Mouse (Mus musculus) CH12.LX (cell line): ENCODE results near the gene Gm39566. TPM values are rescaled to one million over a fixed set of nuclear protein-coding genes. Genes with fewer than 3 reads are reported as not detected.

Experiments used
- DNase-seq: peaks from one replicate; pipeline ENCODE4 v3.0.0-alpha.2; 2013; ENCODE audit errors: extremely low read depth
- H3K27ac ChIP-seq: 2 replicates; pipeline ENCODE4 v1.5.1; 2012; ENCODE audit warnings: low read depth, mild to moderate bottlenecking, control low read depth, moderate library complexity; ENCODE audit not compliant: insufficient read depth
- H3K27me3 ChIP-seq: replicated peaks from 2 replicates; pipeline ENCODE3; 2012; ENCODE audit warnings: inconsistent platforms
- H3K36me3 ChIP-seq, 2 experiments: replicated peaks in 1 of 2; 2 replicates each; pipeline versions ENCODE3 to v1.6.1; 2012; ENCODE audit warnings: inconsistent platforms in 1 of 2, low read length in 1 of 2, mild to moderate bottlenecking in 1 of 2, mixed read lengths in 1 of 2, moderate library complexity in 1 of 2; ENCODE audit not compliant: control insufficient read depth in 1 of 2, insufficient read depth in 1 of 2
- H3K4me1 ChIP-seq, 2 experiments: 2 replicates each; pipeline ENCODE4 v1.6.1; 2012; ENCODE audit warnings: inconsistent platforms in 1 of 2, moderate library complexity in 1 of 2; ENCODE audit not compliant: insufficient read depth in 2 of 2, control insufficient read depth in 1 of 2
- H3K4me2 ChIP-seq: 2 replicates; pipeline ENCODE4 v1.6.1; 2012; ENCODE audit warnings: low read depth, mild to moderate bottlenecking, control low read depth; ENCODE audit not compliant: poor library complexity, insufficient read depth, severe bottlenecking
- H3K4me3 ChIP-seq, 3 experiments: fragments of 150-350 bp in 1 of 3; sonication (generic) in 1 of 3; replicated peaks in 1 of 3; 2 replicates each; pipeline versions ENCODE3 to v1.5.1; 2011 to 2012; ENCODE audit warnings: low read depth in 2 of 3, low read length in 2 of 3, mild to moderate bottlenecking in 2 of 3, moderate library complexity in 2 of 3, control low read depth in 1 of 3, improper control_type of control experiment in 1 of 3, inconsistent platforms in 1 of 3, mixed read lengths in 1 of 3; ENCODE audit not compliant: poor library complexity in 1 of 3
- H3K79me2 ChIP-seq: replicated peaks from 2 replicates; pipeline ENCODE4 v1.6.1; 2012; ENCODE audit warnings: mild to moderate bottlenecking, moderate library complexity; ENCODE audit not compliant: control insufficient read depth, poor library complexity, insufficient read depth, severe bottlenecking; ENCODE audit errors: extremely low read depth
- H3K9ac ChIP-seq: 2 replicates; pipeline ENCODE4 v1.6.1; 2012; ENCODE audit warnings: low read depth, mild to moderate bottlenecking, control low read depth, moderate library complexity; ENCODE audit not compliant: insufficient read depth
- H3K9me3 ChIP-seq: replicated peaks from 2 replicates; pipeline ENCODE3; 2012; ENCODE audit warnings: low read length, inconsistent platforms, mixed read lengths
- CHD2 ChIP-seq: IDR thresholded peaks from 2 replicates; pipeline ENCODE4 v1.6.1; 2011; ENCODE audit warnings: low read length, improper control_type of control experiment
- CTCF ChIP-seq, 2 experiments: IDR thresholded peaks in 1 of 2; conservative IDR thresholded peaks in 1 of 2; 2 replicates each; pipeline ENCODE4 v1.5.1; 2011 to 2012; ENCODE audit warnings: low read depth in 2 of 2, low read length in 2 of 2, improper control_type of control experiment in 1 of 2, inconsistent platforms in 1 of 2, mild to moderate bottlenecking in 1 of 2, moderate library complexity in 1 of 2
- E2F4 ChIP-seq: IDR thresholded peaks from 2 replicates; pipeline ENCODE4 v1.6.1; 2011; ENCODE audit warnings: low read depth, low read length, improper control_type of control experiment; ENCODE audit not compliant: insufficient replicate concordance
- ELF1 ChIP-seq: IDR thresholded peaks from 2 replicates; pipeline ENCODE4 v1.6.1; 2014; ENCODE audit warnings: low read depth, mild to moderate bottlenecking, inconsistent platforms, low read length, improper control_type of control experiment
- HCFC1 ChIP-seq: IDR thresholded peaks from 2 replicates; pipeline ENCODE4 v1.6.1; 2012; ENCODE audit warnings: low read depth, mild to moderate bottlenecking, inconsistent platforms, low read length, improper control_type of control experiment
- JUN ChIP-seq: IDR thresholded peaks from 2 replicates; pipeline ENCODE4 v1.6.1; 2011; ENCODE audit warnings: low read depth, mild to moderate bottlenecking, low read length, improper control_type of control experiment, moderate library complexity; ENCODE audit not compliant: insufficient read depth
- MAFK ChIP-seq: IDR thresholded peaks from 2 replicates; pipeline ENCODE4 v1.6.1; 2011; ENCODE audit warnings: low read length, improper control_type of control experiment; ENCODE audit not compliant: insufficient replicate concordance
- MAX ChIP-seq: IDR thresholded peaks from 2 replicates; pipeline ENCODE4 v1.6.1; 2011; ENCODE audit warnings: low read length, improper control_type of control experiment
- NRF1 ChIP-seq: IDR thresholded peaks from 2 replicates; pipeline ENCODE4 v1.6.1; 2014; ENCODE audit warnings: low read depth, mild to moderate bottlenecking, inconsistent platforms, low read length, improper control_type of control experiment, moderate library complexity
- POLR2AphosphoS2 ChIP-seq: IDR thresholded peaks from 2 replicates; pipeline ENCODE4 v1.6.1; 2011; ENCODE audit warnings: low read depth, low read length, improper control_type of control experiment
- RCOR1 ChIP-seq: conservative IDR thresholded peaks from 2 replicates; pipeline ENCODE4 v1.6.1; 2012; ENCODE audit warnings: low read depth, mild to moderate bottlenecking, inconsistent platforms, low read length, improper control_type of control experiment
- SMC3 ChIP-seq: IDR thresholded peaks from 2 replicates; pipeline ENCODE4 v1.6.1; 2011; ENCODE audit warnings: low read depth, low read length, improper control_type of control experiment
- TBP ChIP-seq: conservative IDR thresholded peaks from 2 replicates; pipeline ENCODE4 v1.6.1; 2011; ENCODE audit warnings: low read depth, low read length, improper control_type of control experiment
- USF2 ChIP-seq: conservative IDR thresholded peaks from 2 replicates; pipeline ENCODE4 v1.6.1; 2011; ENCODE audit warnings: low read depth, low read length, improper control_type of control experiment
- ZC3H11A ChIP-seq: IDR thresholded peaks from 2 replicates; pipeline ENCODE4 v1.6.1; 2012; ENCODE audit warnings: low read depth, mild to moderate bottlenecking, inconsistent platforms, low read length, improper control_type of control experiment
- ZKSCAN1 ChIP-seq: IDR thresholded peaks from 2 replicates; pipeline ENCODE4 v1.6.1; 2012; ENCODE audit warnings: low read depth, inconsistent platforms, low read length, improper control_type of control experiment, borderline replicate concordance
- dilution Hi-C: fragments of 300-500 bp; cut with MboI; formaldehyde crosslinking; loops from 2 replicates; pipeline ENCODE4 v1.14.3; 2020; ENCODE audit warnings: low sequenced_read_pairs; ENCODE audit not compliant: extremely low pct_unique_long_range_greater_than_20kb, extremely low pct_ligation_motif_present
- in situ Hi-C: fragments of 300-500 bp; cut with MboI; formaldehyde crosslinking; loops from 3 replicates; pipeline ENCODE4 v1.14.3; 2019; ENCODE audit warnings: low sequenced_read_pairs, low pct_ligation_motif_present, low pct_unique_long_range_greater_than_20kb, mixed read lengths
- polyA plus RNA-seq: library from polyadenylated mRNA; unstranded; fragments of >175 nt; gene quantifications from 2 replicates; pipeline ENCODE4 v1.2.1, GENCODE M21; 2012; ENCODE audit warnings: low read depth; ENCODE audit not compliant: insufficient read length
- total RNA-seq, 2 experiments: library from RNA; depleted of rRNA; stranded (reverse); fragments of 300-350 nt in 1 of 2; fragments of >200 nt in 1 of 2; gene quantifications; 2 replicates each; pipeline ENCODE4 v1.2.3; 2012 to 2014

Gene Gm39566
- total and polyA plus RNA-seq, 3 experiments: not detected

- Histone ChIP-seq H3K9me3 (no peaks in the 10 kb centered on the region), H3K4me2 (no peak overlapping the region), H3K27ac (no peak overlapping the region), H3K9ac (no peak overlapping the region), H3K27me3 (no peaks in the 10 kb centered on the region), H3K4me3 (no peak overlapping the region), H3K4me1 (peaks cover 40 to 71% of the 10 kb centered on the region in 2 experiments), H3K36me3 (peaks cover 8 to 38% of the 10 kb centered on the region in 2 experiments), H3K79me2 (no peaks in the 10 kb centered on the region)
- no peak for DNase-seq
- TF ChIP-seq CTCF (conservative IDR thresholded peaks at IDR 0.05 in 1 of 2, IDR thresholded peaks at IDR 0.05 in 1 of 2; ENCODE audit: low read depth in 2 of 2, low read length in 2 of 2) (no peak), TBP (no peak), NRF1 (no peak), USF2 (no peak), MAX (no peak), RCOR1 (no peak), CHD2 (no peak), MAFK (no peak), E2F4 (no peak), HCFC1 (no peak), SMC3 (no peak), JUN (no peak), ZKSCAN1 (no peak), ZC3H11A (no peak), POLR2AphosphoS2 (no peak)
- in situ Hi-C loops: no loop called here
- dilution Hi-C loops: no loop called here
Measured at GRCm38 (mm10) chr11:69777504-69778257, 37.4 kb downstream of the Gm39566 start.

DNA sequence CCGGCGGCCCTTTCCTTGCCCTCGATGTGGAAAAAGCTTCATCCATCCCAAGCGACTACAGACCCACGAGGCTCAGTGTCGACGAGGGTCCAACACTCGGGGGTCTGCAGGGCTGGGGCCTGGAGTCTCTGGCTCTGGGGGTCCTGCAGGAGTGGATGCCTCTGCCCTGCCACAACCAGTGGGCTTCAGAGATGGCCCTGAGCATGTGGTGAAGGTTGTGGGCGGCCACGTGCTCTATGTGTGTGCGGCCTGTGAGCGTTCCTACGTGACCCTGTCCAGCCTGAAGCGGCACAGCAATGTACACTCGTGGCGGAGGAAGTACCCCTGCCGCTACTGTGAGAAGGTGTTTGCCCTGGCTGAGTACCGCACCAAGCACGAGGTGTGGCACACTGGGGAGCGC is 38.6 kb downstream of the Gm39566 start:
- dilution Hi-C loops (no loop called here), in situ Hi-C loops (no loop called here)
- H3K4me3 ChIP-seq: peak overlapping the region in 1 of 3 experiments; percentile 8
- H3K27me3 ChIP-seq: no peaks in the 10 kb centered on the region
- TF ChIP-seq ELF1: no peak
- TF ChIP-seq, all 38 proteins: peak for 0
- no peak overlapping the region for H3K27ac ChIP-seq
- DNase-seq: no peak
- H3K9me3 ChIP-seq: no peaks in the 10 kb centered on the region
- no peak overlapping the region for H3K4me2 ChIP-seq
- H3K79me2 ChIP-seq: no peaks in the 10 kb centered on the region
- no peak overlapping the region for H3K9ac ChIP-seq
- H3K36me3 ChIP-seq: peaks cover 8 to 35% of the 10 kb centered on the region in 2 experiments
- H3K4me1 ChIP-seq: peaks cover 40 to 65% of the 10 kb centered on the region in 2 experiments
